Mouse (Mus musculus) CD4-positive, CD25-positive, alpha-beta regulatory T cell, adult 2 months (primary cell): ENCODE measurements around the gene Gpam.
"Not testable (repeated sequence)": the region's sequence is repeated elsewhere in the genome, so short reads cannot be mapped to it uniquely, and the experiment has no call there.

Experiments
- DNase-seq: peaks from one replicate; pipeline ENCODE4 v3.0.0-alpha.2; 2012; ENCODE audit warnings: low read depth, low spot score

Gpam gene

GRCm38 (mm10) chr19:55127072-55127718, at the start of gene Gpam:
Gene Gpam, minus strand, starts transcription at chr19:55127238.
- no peak for DNase-seq

GRCm38 (mm10) chr19:55171585-55171984, 44.5 kb upstream of the Gpam start:
- no peak for DNase-seq

GRCm38 (mm10) chr19:55170399-55170798, 43.4 kb upstream of the Gpam start:
- DNase-seq: no peak

- DNase-seq: not testable (repeated sequence)
Measured at GRCm38 (mm10) chr19:55169236-55169729, 42.2 kb upstream of the Gpam start.

GRCm38 (mm10) chr19:55168360-55168759, 41.3 kb upstream of the Gpam start:
- no peak for DNase-seq

GRCm38 (mm10) chr19:55167741-55168140, 40.7 kb upstream of the Gpam start:
- no peak for DNase-seq

- no peak for DNase-seq
Measured at GRCm38 (mm10) chr19:55166741-55167140, 39.7 kb upstream of the Gpam start.

GRCm38 (mm10) chr19:55165954-55166353, 38.9 kb upstream of the Gpam start:
- no peak for DNase-seq

- DNase-seq: no peak
Measured at GRCm38 (mm10) chr19:55165183-55165865, 38.3 kb upstream of the Gpam start.

- no peak for DNase-seq
Measured at GRCm38 (mm10) chr19:55164162-55164561, 37.1 kb upstream of the Gpam start.

- DNase-seq: no peak
Measured at GRCm38 (mm10) chr19:55162271-55162670, 35.2 kb upstream of the Gpam start.

GRCm38 (mm10) chr19:55159826-55160225, 32.8 kb upstream of the Gpam start:
- DNase-seq: no peak

- no peak for DNase-seq
Measured at GRCm38 (mm10) chr19:55158606-55159005, 31.6 kb upstream of the Gpam start.

- DNase-seq: no peak
Measured at GRCm38 (mm10) chr19:55157029-55157428, 30.0 kb upstream of the Gpam start.

- no peak for DNase-seq
Measured at GRCm38 (mm10) chr19:55152983-55153382, 25.9 kb upstream of the Gpam start.

GRCm38 (mm10) chr19:55152274-55152673, 25.2 kb upstream of the Gpam start:
- not testable (repeated sequence) for DNase-seq

GRCm38 (mm10) chr19:55149646-55150045, 22.6 kb upstream of the Gpam start:
- no peak for DNase-seq

GRCm38 (mm10) chr19:55148109-55148508, 21.1 kb upstream of the Gpam start:
- no peak for DNase-seq

- DNase-seq: no peak
Measured at GRCm38 (mm10) chr19:55147568-55147967, 20.5 kb upstream of the Gpam start.

GRCm38 (mm10) chr19:55145136-55145535, 18.1 kb upstream of the Gpam start:
- DNase-seq: no peak

- no peak for DNase-seq
Measured at GRCm38 (mm10) chr19:55144691-55145090, 17.7 kb upstream of the Gpam start.

GRCm38 (mm10) chr19:55143391-55144300, 16.6 kb upstream of the Gpam start:
- no peak for DNase-seq
